Mouse (Mus musculus) cerebellum, postnatal 14 days (tissue): ENCODE data around the gene Uvssa.

Experiments used
- DNase-seq, 2 experiments: peaks; one replicate each; pipeline ENCODE4 v3.0.0; 2021; ENCODE audit warnings: mixed read lengths in 2 of 2

Uvssa gene

DNA sequence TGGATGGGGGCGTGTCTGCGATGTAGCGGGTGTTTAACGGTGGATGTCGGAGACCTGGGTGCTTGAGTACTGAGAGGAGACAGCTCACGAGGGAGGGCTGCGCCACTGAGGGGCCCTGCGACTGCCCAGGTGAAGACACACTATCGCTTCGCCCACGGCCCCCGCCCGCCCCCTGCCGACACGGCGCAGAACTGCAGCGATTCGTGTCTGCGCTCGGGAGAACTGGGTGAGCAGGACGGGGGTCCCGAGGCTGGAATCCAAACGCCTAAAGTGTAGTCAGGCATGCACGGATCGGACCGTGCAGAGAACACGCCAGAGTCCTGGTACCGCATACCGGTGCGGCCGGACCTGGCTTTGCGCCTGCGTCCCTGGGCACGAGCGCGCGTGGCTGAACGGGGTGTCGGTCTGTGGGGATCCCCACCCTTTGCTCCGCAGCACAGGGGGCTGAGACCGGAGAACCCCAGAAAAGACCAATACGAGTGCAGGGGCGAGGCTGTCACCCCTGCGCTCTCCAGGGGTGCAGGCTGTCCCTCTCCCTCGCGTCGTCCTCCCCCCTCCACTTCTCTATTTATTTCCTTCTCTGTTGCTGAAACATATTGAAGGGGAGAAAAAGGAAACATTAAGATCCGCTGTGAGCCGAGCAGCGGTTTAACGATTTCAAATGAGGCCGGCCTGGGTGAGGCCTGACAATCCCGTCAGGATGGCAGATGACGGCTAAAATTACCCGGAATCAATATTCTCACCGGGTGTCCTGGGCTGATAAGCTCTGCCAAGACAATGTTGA, 64.8 kb downstream of the Uvssa start:
- DNase-seq, result peak; percentile 81 to 88

DNA sequence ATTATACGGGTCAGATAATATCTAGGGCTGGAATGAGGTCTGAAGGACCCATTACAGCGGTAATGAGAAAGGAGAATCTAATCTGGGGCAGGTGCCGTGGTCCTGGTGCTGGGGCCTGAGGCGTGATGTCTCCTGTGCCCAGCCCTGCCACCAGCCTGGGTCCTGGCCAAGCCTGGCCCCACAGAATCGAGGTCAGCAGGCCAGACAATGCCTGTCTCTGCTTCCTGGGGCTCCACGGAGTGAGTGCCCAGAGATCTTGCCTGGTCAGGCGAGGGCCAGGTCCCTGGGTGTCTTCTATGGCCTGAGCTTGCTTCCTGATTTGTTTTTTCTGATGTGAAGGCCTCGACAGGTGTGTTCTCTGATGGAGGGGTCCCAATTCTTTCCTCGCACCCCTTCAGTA, 65.4 kb downstream of the Uvssa start:
- DNase-seq, result peak; percentile 33 to 38

DNA sequence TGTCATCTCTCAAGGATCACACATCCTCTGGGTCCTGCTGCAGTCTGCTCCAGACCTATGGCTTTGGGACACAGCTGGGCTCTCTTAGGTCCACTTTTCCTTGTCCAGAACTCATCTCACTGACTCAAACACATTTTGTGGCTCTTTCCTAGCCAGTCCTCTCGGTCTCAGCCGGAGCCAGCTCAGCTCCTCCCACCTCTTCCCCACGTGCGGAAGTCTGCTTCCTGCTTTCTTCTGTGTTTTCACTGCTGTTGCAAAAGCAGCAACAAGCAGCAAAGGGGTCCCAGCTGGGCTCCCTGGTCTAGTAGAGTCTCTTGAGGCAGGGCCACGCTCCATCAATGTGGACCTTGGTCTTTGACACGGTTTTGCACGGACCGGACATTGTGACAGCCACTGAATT, 77.4 kb downstream of the Uvssa start:
- DNase-seq, result no peak

DNA sequence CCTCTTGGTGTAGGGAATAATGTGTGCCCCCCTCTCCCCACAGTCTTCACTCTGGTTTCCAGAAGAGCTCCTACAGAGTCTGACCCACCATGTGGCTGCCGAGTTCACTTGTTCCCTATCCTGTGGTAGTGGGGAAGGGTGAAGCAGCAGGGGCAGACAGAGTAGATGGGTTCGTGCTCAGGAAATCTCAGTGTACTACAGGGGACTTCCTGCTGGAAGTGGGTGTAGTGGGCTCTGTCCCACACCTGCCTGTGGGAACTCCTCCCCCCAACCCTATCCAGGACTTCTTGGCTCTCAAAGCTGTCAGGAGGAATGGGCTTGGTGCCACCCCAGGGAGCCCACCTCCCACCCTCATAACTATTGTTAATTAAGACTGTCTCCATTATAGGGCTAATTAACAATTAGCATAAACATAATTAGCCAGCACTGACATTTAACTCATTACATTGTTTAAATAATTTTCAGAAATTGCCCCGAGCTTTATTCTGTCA, 79.8 kb downstream of the Uvssa start:
- DNase-seq, result no peak

DNA sequence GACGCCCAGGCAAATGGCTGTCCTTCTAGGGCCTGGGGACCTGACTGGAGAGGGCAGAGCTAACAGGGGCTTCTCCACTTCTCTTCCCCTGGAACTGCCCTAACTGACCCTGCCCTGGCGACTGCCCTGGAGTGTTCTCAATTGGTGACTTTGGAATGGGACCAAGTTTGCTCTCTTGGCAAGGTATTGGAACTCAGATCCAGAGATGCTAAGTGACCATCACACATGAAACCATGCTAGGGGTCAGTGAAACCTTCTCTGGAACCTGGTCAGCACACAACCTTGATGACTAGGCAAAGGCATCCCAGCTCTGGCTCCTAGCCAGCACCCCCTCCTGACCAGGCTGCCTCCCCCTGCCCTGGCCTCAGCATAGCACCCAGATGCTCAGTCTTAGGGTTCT, 80.8 kb downstream of the Uvssa start:
- DNase-seq, result peak in 1 of 2 experiments; percentile 29

DNA sequence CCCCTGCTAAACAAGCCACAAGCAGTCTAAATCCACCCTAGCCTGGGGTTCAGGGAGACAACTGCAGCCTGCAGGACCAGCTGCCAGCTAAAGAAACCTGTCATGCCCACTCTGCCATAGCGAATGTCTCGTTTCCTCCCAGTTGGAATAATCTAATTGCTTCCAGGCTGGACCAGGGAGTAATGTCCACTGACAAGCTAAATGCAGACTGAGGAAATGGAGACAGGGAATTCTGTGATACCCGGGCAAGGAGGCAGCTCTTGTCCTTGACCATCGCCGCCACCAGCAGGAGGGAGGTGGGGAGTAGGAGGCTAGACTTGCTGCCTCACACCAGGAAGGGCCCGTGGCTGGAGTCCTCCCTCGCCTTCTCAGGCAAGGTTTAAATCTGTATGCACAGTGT, 86.0 kb downstream of the Uvssa start:
- DNase-seq, result peak; percentile 28 to 37

DNA sequence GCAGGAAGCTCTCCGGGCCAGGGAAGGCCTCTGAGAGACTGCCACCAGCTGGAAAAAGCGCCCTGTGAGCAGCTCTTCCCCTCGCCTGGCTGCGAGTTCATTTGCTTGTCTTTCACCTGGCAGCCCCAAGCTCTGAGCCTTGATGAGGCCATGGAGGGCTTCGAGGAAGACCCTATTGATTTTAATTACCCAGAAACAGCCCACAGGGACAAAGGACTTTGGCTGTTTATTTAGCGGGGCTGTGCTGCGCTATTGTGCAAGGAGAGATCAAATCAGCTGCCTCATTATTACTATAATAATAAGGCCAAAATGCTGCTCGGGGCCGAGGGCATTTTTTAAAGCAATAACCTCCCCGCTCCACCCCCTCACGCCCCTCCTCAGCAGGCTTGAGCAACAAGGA, 87.1 kb downstream of the Uvssa start:
- DNase-seq, result no peak
